Mouse (Mus musculus): ENCODE measurements around the gene Srpk3.

DNA sequence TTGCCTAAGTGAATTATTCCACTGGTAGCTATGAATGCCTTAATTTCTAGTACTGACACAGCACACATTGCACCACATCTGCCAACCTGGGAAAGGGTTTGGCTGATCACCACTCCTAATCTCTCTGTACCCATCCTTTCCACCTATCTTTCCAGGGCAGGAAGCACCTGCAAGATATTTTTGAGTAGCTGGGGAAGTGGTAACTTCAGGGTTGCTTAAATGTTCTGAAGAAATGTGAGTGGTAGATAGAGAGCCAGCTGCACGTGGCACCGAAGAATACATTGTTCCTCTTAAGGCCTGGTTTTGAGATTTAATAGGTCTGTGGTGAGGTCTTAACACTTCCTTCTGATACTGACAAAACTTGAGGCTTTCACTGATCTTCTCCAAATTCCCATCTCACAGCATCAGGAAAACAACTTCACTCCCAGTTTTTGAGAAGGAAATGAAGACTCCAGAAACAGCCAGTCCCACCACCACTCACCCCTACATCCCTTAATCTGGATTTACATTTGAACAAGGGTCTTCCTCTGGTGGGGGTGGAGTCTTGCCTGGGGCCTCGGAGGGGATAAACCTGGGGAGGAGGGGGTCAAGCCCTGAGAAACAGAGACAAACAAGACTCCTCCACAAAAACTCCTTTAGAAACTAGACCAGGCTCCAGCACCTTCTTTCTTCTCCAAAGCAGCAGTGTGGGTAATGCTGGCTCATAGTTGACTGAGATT, 42.5 kb downstream of the Srpk3 start:
- TF ChIP-seq CTCF (IDR thresholded peaks at IDR 0.05; ENCODE audit: control insufficient read depth, insufficient read depth, low read length), result no peak
- TF ChIP-seq POLR2A (IDR thresholded peaks at IDR 0.05; ENCODE audit: borderline replicate concordance, control insufficient read depth, low read depth, low read length), result no peak

Measured in bone marrow, adult 2 months (tissue).